Mouse (Mus musculus): ENCODE measurements at regions not wholly inside any gene's neighbourhood (a gene's known extent, or its start where the extent isn't known, plus 50 kb on each side); places are given as distances from the start of the nearest gene placed in this dataset.
"Not testable (repeated sequence)": the region's sequence is repeated elsewhere in the genome, so short reads cannot be mapped to it uniquely, and the experiment has no call there.

DNA sequence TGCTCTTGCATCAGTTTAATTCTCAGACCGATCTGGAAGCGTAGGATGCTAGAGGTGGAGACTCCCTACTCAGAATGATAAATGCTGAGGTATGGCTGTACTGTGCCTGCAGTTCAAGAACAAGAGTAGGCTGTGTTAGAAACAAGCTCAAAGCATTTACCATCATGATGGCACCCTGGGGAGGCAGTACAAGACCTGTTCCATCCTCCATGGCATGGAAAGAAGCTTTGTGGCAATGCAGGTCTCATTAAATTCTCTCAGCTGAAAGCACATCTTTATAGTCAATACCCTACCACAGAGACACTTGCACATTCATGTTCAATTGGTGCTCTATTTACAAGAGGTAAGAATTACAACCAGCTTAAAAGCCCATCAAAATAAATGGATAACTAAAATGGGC lies 209.5 kb downstream of the Tbl1xr1 start:
- no peak for DNase-seq (ENCODE audit: low read depth)

DNA sequence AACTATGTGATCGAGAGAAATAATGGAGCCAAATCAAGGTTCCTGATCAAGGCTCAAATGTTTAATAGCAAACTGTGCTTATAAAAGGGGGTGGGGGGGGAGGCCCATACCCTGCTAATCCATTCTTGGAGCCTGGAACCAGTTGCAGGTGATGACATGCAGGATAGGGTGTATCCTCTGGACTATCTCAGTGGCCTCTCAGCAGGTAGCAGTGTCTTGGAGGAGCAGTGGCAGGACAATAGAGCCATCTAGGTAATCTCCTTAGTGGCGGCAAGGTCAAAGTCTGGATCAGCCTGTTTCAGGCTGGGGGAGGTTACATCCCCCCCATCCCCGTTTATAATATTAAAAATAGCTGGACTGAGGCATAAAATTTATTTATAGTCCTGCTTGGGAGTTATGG lies 217.0 kb downstream of the Tbl1xr1 start:
- DNase-seq (ENCODE audit: low read depth) = no peak

DNA sequence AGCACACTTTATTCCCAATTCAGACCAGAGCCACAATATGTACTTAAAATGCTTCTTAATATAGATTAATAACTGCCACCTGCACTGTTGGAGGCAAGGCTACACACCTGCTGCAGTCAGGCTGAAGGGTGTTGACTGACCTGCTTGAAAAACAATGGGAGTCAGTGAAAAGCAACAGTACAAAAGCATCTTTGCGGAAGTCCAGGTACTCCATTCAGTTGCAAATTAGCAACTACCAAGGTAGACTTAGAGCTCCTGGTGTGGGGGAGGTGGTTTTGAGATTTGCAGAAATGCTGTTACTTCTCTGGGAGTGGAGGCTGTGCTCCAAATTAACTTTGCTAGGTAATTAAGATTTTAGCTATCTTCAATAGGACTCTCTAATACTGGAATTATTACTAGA lies 217.6 kb downstream of the Tbl1xr1 start:
- not testable (repeated sequence) for DNase-seq (ENCODE audit: low read depth)

- DNase-seq (ENCODE audit: low read depth) = not testable (repeated sequence)
Observed at GRCm38 (mm10) chr3:22296925-22297324, 220.5 kb downstream of the Tbl1xr1 start.

DNA sequence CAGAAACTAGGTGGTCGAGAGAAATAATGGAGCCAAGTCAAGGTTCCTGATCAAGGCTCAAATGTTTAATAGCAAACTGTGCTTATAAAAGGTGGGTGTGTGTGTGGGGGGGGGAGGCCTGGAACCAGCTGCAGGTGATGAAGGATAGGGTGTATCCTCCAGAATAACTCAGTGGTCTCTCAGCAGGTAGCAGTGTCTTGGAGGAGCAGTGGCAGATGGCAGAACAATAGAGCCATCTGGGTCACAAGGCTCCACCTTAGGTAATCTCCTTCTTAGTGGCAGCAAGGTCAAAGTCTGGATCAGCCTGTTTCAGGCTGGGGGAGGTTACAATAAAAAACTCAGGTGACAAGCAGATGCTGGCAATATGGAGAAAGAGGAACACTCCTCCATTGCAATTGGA lies 221.4 kb downstream of the Tbl1xr1 start:
- not testable (repeated sequence) for DNase-seq (ENCODE audit: low read depth)

DNA sequence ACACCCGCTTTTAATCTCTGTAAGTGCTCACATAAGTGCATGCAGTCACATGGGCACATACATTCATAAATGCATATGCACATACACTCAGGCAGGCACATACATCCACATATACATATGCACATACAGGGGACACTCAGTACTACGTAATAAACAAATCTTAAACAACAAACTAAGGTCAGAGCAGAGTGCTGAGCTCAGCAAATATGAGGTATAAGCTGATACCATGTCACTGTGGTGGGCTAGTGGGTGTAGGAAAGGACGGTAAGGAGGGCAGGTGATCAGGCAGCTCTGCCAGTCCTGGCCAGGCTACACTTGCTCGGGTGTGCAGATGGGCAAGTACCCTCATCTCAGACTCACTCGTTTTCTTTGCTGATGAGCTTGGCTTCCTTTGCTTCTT lies 224.1 kb downstream of the Tbl1xr1 start:
- no peak for DNase-seq (ENCODE audit: low read depth)

GRCm38 (mm10) chr3:22301991-22302517 lies 225.6 kb downstream of the Tbl1xr1 start:
- DNase-seq (ENCODE audit: low read depth) = no peak

GRCm38 (mm10) chr3:22304145-22304544 lies 227.7 kb downstream of the Tbl1xr1 start:
- DNase-seq (ENCODE audit: low read depth) = no peak

DNA sequence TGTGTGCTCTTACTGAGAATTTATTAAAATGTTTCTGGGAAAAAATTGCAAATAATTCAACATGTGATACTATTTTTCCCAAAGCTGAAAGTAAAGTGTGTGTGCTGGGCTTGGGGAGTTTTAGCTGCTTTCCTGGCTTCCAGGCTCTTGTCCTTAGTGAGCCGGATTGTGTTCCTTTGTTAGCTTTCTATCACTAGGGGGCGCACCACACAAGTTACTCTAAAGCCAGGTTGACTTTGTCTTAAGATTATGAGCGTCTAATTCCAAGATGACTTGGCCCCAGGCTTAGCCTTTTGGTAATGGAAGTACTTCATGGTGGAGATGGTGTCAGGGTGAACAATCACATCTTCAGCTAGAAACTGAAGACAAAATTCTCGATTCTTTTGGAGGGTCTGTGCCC lies 230.2 kb downstream of the Tbl1xr1 start:
- DNase-seq (ENCODE audit: low read depth) = peak; percentile 57

DNA sequence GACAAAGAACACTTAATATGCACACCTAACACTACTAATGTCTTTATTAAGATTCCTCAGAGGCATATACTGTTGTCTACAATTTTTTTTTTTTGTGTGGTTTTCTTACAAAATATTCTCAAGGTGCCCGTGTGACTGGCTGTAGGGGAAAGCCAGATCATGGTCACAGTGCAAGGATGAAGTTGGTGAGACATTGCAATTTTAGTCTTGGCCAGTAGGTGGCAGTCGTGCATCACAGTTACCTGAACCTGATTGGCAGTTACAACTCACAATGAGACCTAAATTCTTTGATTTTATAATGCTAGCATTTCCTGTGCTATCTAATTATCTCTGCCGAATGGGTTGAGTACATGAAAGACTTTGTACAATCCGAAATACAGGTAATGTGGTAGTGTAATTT lies 232.5 kb downstream of the Tbl1xr1 start:
- peak; percentile 70 for DNase-seq (ENCODE audit: low read depth)

DNA sequence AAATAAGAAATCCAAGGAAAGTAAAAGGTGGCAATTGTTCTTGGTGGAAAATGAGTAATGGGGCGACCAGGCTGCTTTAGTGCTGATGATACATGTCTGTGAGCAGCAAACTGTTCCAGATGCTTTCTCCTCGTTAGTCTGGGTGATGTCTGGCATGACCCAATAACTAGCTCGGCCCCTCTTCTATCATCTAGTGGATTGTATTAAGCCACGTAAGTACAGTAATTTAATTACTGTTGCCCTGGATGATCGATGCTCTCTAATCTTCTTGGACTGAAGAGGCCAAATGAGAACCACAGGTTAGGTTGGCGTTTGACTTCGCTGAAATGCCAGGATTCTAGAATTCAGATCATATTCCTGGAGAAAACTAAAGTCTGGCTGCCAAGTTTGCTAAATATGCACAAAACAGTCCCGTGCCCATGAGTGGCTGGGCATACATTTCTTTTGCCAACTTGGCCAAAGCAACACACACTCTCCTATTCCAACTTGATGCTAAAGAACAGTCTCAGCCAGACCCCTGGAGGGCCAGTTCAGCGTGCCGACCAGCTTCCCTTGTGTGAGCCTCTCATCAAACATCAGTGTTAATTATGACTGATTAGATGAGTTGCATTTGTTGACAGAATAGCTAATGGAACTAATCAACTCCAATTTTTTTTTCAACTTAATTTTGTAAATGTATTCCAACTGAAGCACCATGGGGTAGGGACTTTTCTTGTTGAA lies 240.2 kb downstream of the Tbl1xr1 start:
- no peak for DNase-seq (ENCODE audit: low read depth)

- DNase-seq (ENCODE audit: low read depth) = not testable (repeated sequence)
Observed at GRCm38 (mm10) chr3:22320425-22320824, 244.0 kb downstream of the Tbl1xr1 start.

DNA sequence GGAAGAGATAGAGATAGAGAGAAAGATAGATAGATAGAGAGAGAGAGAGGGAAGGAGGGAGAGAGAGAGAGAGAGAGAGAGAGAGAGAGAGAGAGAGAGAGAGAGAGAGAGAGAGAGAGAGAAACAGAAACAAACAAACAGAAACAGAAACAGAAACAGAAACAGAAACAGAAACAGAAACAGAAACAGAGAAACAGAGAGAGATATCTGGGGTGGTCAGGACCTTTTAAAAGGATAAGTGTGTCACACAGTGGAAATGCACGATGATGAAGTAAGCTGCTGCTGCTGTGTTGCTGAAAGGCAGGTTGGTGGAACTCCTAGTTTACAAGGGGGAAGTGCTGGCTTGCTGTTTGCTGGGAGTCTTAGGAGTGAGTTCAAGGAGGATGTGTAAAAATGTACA lies 254.8 kb downstream of the Tbl1xr1 start:
- no peak for DNase-seq (ENCODE audit: low read depth)
